Comparison of ENCODE assay signal across 24 mouse cellular contexts in the genomic region with DNA sequence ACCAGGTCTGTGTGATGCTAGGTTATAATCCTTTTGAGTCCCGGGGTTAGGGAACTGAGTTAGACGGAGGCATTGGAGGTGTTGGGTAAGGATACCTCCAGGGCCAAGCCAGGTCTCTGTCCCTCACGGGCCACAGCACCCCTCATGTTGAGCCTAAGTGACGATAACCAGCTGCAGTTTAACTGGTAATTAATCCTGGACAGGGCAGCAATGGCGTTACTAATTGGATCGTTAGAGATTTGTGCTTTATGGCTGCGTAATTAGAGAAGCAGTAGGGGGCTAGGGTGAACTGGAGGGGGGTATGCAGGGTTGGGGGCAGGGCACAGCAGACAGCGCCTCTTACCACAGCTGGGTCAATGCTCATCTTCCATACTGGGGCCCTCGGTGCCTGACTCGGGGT. TPM values are rescaled to one million over a fixed set of nuclear protein-coding genes. Genes with fewer than 3 reads are reported as not detected.
"Had no signal": no experiment of that assay in that cellular context is flagged by ENCODE, and none has a peak within 500 bp of the region (broad histone marks: within the 10 kb centered on the region; RNA-seq: fewer than 3 reads in every experiment).

No protein-coding gene starts in this region.

- DNase-seq: kidney, adult 2 months; kidney, postnatal 25 days; layer of hippocampus, adult 9-11 months; layer of hippocampus, postnatal 36 days; liver, embryonic 13.5 days; lung, adult 2 months; lung, postnatal 14 days; lung, postnatal 4 days; midbrain, embryonic 14.5 days; right cerebral cortex, adult 18-20 months; right cerebral cortex, postnatal 14 days; right cerebral cortex, postnatal 4 days; thymus, postnatal 25 days had no signal

- H3K9me3 ChIP-seq: liver, embryonic 13.5 days had no signal

- H3K9ac ChIP-seq: liver, embryonic 13.5 days had no signal

- ATAC-seq: intestine, postnatal 0 days had no signal

- H3K27ac ChIP-seq: kidney, postnatal 0 days; layer of hippocampus, adult 2 months; left cerebral cortex, adult 2 months; liver, embryonic 13.5 days; stomach, postnatal 0 days had no signal

- H3K4me1 ChIP-seq: liver, embryonic 13.5 days had no signal

- H3K4me3 ChIP-seq: layer of hippocampus, adult 2 months; left cerebral cortex, adult 2 months; liver, embryonic 13.5 days had no signal

- H3K36me3 ChIP-seq: liver, embryonic 13.5 days had no signal

- H3K4me2 ChIP-seq: liver, embryonic 13.5 days; midbrain, embryonic 11.5 days had no signal

RNA-seq across cellular contexts. Expression of gene Cabp7, which starts 6.3 kb away (rescaled TPM):
- total RNA-seq: liver, adult 2 months; megakaryocyte progenitor cell, adult 5-6 weeks; megakaryocyte-erythroid progenitor cell, adult 5-6 weeks had no signal
- polyA plus RNA-seq: kidney, adult 2 months; kidney, embryonic 14.5 days; large intestine, adult 2 months; liver, adult 2 months; liver, embryonic 13.5 days had no signal
